Mouse (Mus musculus) gastrocnemius, adult 8-10 months (tissue): ENCODE results near the gene Pmepa1. TPM values are rescaled to one million over a fixed set of nuclear protein-coding genes. Genes with fewer than 3 reads are reported as not detected.

Experiments used
- DNase-seq, 2 experiments: peaks; one replicate each; pipeline ENCODE4 v3.0.0; 2022; ENCODE audit warnings: low spot score in 2 of 2
- total RNA-seq, 4 experiments: library from RNA; stranded (reverse); gene quantifications; 2 replicates each; pipeline ENCODE4 v1.2.4; 2022

The Pmepa1 gene
- total RNA-seq, 4 experiments from 2014 or later = 10.8 to 23.7 (median 18.9) TPM

DNA sequence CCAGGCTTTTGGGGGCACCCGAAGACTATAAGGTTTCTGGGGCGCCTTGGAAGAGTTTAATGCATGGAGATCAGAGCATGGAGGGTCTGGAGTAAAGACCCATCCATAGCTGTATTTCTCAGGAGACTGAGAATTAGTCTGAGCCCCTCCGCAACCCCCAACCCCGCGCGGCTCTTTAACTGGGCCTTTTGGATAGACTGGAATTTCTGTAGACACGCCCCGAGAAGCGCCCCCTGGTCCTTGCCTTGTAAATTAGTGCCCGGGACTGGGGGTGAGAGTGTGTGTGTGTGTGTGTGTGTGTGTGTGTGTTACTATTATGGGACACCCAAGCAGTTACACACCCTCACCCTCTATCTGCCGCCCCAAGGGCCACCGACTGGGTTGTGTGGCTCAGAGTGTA, 526 bp upstream of the Pmepa1 start:
- DNase-seq = no peak

DNA sequence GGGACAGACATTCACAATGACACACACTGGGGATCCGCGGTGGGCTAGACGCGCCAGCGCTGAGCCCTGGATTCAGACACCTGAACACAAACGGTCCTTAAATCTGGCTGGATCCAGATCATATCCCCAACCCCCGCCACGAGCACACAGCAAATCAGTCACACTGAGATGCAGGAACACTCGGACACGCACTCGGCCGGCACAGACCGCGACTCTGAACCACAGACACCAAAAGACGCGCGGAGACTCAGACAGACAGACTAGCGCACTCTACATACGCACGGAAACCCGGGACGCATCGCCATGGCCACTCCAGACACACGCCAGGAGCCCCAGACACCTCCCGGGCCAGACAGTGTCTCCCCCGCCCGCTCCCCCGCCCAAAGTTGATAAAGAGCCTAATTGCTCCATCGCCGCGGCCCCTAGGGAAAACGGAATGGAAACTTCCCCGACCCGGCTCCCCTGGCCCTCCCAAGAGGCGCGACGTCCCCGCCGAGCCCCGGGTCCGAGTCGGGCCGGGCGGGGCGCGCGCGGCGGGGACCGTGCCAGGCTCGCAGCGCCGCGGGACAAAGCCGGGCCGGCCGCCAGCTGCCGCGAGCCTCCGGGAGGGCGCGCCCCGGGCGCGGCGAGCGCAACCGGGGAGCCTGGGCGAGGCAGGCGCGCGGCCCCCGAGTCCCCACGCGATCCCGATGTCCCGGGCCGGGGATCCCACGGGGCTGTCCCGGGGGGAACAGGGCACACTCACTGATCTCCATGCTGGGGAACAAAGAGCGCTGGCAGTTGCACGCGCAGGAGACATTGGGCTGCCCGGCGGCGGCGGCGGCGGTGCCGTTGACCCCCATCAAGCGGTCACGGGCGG, 761 bp downstream of the Pmepa1 start:
- peak; percentile 23 to 35 for DNase-seq

DNA sequence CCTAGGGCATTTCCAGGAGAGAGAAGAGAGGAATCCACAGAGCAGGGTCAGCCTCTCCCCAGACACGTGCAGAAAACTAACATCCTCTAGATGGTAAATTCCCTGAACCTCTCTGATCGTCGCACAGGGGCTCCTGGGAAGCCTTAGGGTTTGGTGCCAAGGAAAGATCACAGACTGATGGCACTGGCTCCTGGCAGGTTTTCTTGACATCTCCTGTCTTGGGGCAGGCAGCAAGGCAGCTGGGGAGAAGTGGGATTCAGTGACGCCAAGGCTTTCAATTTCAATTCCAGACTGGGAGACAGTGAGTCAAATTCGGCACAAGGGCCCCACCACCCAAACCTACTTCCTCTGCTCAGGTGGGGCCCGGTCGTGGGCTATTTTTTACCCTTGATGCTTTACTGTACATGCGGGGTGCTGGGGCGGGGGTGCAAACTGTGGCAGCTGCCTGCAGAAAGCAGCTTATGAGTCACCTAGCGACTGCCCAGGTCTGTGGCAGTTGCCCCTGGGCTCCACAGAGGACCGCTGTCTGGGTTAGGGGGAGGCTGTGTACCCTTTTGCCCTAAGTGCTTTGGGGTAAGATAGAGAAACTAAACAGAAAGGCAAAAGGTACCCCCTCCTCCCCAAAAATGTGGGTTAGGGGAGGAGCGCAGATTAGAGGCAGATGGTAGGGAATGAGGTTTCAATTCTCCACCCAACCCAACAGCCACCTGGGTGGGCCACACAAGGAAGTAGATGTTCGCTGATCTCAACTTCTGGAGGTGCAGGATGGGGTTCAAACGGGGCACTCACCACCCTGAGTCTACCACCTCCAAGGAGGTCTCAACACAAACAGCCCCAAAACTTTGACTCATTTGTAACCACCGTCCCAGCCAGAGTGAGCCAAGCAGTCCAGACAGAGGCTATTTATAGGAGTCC, 1.6 kb downstream of the Pmepa1 start:
- no peak for DNase-seq

GRCm38 (mm10) chr2:173273885-173274284, 2.4 kb downstream of the Pmepa1 start:
- DNase-seq = no peak

DNA sequence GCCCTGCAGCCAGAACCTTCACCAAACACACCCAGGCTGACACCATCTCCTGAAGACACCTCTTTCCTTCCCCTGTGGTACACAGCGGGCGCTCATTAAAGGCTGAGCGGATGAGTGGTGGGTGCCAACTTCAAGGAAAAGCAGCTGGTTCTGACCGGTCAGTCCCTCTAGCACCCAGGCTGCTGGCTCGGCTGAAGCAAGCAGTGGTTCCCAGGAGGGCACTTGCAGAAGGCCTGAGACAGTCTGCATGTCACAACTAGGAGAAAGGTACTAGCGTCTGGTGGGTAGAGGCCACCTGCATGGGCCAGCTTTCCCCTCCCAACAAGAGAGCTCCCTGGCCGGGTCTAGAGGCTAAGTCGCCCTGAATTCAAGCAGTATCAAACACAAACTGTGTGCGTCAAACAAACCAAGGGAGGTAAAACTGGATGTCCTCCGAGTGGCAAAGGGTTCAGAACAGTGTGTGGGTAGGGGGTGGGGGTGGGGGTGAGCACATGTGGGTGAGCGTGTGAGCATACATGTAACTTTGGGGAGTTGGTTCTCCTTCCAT, 3.9 kb downstream of the Pmepa1 start:
- no peak for DNase-seq

- DNase-seq = no peak
Measured at GRCm38 (mm10) chr2:173271541-173271940, 4.8 kb downstream of the Pmepa1 start.

DNA sequence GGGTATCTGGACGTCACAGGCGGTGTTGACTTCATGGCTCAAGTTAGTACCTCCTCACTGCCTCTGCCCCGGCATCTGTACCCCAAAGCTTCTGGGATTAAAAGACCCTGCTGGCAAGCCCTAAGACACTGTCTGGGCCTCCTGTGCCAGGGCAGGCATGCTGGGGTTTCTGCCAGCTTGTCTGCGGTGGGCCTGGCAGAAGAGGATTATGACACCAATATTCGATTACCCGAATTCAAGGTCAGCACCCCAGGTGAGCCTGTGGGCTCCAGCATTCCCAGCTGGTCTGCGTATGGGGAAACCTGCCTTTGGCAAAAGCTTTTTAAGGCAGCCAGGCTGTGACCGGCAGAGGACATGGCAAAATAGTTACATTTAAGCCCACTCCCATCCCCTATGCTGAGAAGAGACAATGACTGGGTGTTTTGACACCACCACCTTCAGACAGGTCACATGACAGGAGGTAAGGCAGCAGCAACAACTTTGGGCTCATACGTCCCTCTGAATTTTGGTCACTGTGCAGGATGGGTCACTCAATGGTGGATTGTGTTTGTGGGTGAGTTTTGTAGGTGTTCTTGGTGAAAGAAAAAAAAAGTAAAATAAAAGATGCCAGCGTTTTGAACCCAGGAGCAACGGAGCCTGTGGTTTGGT, 5.6 kb downstream of the Pmepa1 start:
- DNase-seq = no peak

DNA sequence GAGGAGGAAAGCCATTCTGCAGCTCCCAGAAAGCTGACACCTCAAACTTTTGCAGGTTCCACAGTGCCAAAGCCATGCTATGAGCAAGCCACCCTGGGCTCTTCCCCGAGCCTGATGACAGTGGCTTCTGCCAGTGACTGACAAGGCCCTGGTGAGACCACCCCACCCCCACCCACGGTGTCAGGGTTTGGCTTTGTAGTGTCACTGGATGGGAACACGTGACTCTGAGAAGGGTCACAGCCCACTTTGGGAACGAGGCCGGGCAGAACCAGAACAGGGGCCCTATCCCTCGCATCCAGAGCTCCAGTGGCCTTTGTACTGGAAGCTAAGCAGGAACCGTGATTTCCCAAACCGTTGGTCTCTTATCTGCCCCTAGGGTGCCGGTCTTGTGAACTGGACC, 6.1 kb downstream of the Pmepa1 start:
- DNase-seq = no peak

- DNase-seq = no peak
Measured at GRCm38 (mm10) chr2:173267562-173267961, 8.8 kb downstream of the Pmepa1 start.

- no peak for DNase-seq
Measured at GRCm38 (mm10) chr2:173266349-173267112, 9.8 kb downstream of the Pmepa1 start.

DNA sequence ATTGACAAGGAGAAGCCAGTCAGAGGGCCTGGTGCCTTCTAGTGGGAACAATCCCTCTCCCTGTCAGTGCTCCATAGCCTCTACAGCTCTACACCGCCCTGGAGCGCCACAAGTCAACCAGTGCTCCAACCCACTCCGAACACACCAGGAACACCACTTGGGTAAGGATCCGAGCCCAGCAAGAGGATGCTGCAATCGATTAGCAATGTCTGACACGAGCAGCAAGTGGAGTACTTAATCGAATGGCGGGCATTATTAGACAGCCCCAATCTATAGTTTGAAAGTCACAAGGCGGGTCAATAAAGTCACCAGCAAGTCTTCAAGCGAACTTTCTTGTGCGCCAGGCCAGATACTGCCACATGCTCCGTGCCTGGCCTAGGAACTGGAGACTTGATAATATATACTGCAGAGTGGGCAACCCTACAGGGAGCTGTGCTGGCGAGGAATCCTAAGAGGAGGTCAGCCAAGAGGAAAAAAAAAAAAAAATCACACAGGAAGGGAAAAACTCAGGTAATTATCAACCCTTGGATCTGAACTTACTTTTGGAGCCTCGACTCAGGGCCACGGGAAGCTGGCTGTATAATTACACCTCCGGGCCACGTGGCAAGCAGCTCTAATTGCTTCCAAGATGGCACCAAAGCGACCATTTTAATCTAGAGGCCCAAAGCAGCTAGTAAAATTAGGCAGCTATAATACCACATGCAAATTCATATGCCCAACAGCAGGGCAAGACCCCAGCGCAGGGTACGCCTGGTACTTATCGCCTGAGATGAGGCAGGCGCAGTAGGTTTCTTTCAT, 10.7 kb downstream of the Pmepa1 start:
- DNase-seq = no peak

DNA sequence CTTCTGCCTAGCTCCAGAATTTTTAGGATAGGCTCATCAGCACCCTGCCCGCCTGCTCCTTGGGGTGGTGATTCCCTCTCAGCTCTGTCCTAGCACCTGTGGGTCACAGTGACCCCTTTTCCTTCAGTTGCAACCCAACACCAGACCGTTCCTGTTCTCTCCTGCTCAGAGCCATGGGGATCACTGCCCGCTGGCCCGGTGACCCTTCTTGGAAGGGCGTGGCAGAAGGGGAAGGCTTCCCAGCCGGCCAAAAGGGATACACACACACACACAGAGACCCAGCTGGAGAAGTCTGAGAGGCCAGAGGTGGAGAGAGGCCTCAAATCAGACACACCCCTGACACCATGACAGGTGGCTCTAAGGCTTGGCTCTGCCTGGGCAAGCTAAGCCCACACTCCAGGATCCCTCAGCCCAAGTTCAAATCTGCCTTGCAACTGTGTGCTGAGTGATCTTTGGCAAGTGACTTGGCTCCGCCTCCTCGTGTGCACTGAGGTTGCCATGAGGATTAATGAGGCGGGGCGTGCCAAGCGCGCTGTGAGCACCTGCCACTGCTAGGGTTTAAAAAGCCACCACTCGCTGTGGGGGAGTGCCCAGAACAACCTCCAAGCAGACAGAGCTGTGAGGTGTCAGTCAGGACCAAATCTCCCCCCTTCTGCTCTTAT, 11.7 kb downstream of the Pmepa1 start:
- DNase-seq = peak; percentile 52 to 79

DNA sequence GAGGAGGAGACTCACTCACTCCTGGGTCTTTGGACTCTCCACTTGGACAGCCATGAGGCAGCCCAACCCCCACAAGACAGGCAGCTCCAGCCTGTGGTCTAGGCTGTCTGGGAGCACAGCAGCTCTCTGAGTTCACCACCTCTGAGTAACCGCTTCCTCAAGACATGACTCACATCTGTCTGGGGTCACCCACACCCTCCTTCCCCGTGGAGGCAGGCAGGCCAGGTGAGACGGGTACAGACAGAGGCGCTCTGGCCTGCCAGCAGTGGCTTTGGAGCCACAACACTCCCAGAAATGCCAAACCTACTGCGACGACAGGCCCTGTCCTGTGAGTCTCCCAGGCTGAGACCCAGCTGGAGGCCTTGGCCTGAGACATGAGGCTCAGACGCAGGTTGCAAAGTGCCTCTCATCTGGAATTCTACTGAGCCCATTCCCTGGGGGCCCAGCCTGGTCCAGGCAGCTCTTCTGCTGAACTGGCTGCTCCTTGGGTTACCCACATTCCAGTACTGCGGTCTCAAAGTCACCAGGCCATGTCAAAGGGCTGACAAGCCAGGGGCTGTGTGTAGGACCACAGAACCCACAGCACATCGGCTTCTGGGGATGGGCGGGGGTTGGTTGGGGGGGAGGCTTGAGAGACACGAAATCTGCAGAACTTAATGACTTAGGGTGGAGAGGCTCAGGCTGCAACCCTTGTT, 12.6 kb downstream of the Pmepa1 start:
- no peak for DNase-seq

DNA sequence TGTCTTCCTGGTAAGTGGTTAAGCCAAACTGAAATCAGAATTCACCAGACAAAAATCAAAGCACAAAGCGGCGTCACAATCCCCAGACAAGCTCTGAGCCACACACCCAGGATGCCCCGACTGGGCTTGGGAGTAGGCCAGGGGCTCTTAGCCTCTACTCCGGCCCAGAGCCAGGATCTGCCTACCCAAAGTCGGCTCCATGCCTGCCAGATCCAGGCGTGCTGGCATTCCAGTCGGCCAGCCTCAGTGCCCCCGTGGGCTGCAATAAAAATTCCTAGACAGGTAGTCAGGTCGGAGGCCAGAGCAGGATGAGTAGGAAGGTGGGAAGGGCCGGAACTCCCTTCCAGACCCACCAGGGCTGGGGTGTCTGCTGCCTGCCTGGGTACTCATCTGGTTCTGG, 14.8 kb downstream of the Pmepa1 start:
- DNase-seq = no peak

DNA sequence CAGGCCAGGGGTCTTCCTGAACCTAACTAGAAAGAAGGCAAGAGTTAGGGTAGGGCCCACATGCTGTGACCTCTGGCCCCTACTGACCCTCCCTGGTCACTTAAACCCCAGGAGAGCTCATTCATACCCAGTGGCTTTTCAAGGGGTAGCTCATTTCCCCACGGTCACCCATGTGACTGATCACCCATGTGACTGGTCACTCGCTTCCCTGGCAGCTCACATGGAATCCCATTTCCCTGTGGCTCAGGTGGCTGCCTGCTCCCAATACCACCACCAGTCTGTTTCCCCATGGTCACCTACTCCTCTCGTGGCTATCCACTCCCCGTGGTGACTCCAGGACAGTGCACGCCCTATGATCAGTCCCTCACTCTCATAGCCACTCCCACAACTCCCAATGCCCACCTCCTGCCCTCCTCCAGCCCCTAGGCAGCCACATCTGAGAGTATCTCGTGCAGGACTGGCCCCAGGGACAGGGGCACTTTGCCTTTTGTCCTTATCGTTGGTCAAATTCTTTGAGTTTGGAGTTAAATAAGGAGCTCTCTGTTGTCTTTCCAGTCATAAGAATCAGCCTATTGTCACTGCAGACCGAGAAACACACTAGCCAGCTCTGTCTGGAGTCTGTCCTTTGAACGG, 17.8 kb downstream of the Pmepa1 start:
- DNase-seq = no peak

DNA sequence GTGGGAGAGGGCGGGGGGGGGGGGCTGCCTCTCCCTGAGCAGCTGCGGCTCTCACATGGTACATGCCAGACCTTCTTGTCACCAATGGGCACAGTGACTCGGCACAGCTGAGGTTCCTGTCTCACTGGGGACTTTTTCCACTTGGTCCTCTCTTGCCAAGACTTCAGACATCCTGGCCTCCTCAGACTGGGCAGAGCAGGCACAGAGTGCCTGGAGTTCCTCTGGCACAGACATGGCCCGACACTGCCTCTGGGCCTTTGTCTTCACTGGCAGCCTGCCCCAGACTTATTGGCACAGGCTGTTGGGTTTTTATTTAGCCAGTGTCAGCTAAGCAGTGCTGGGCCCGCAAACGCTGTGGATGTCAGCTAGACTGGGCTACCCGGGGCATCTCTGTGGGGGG, 18.7 kb downstream of the Pmepa1 start:
- DNase-seq = peak; percentile 70 to 81

- DNase-seq = no peak
Measured at GRCm38 (mm10) chr2:173256552-173256949, 19.8 kb downstream of the Pmepa1 start.

GRCm38 (mm10) chr2:173255810-173256551, 20.4 kb downstream of the Pmepa1 start:
- DNase-seq = no peak
